10 mouse cellular contexts compared by ENCODE assay signal in genomic region chr8:91329056-91329455, GRCm38 (mm10). TPM values are rescaled to one million over a fixed set of nuclear protein-coding genes. Genes with fewer than 3 reads are reported as not detected.
DNase-seq lines count a peak whose midpoint lies in the region; ATAC-seq and TF ChIP-seq lines count a peak whose summit lies in the region.
"Had no signal": no experiment of that assay in that cellular context is flagged by ENCODE, and none has a peak within 500 bp of the region (broad histone marks: within the 10 kb centered on the region; RNA-seq: fewer than 3 reads in every experiment).

No protein-coding gene starts in this region.

- 70% methylated on average over 9 of the region's 9 CpGs for WGBS in hindbrain, embryonic 14.5 days
- 73% methylated on average over 9 of the region's 9 CpGs for WGBS in midbrain, embryonic 14.5 days

- DNase-seq in layer of hippocampus, adult 2 months (ENCODE audit: low spot score in 2 of 2), result no peak
- DNase-seq in layer of hippocampus, postnatal 25 days (ENCODE audit: extremely low spot score in 1 of 2, low spot score in 1 of 2), result no peak
- DNase-seq in hindbrain, embryonic 14.5 days (ENCODE audit: low spot score), result no peak
- no peak for DNase-seq in midbrain, embryonic 14.5 days
- no peak for DNase-seq in urinary bladder, postnatal 25 days (ENCODE audit: low spot score)
- no peak for DNase-seq in right cerebral cortex, postnatal 36 days (ENCODE audit: low spot score in 2 of 2)
- no peak for DNase-seq in cerebellum, postnatal 4 days (ENCODE audit: low spot score in 2 of 2)
- DNase-seq: kidney, adult 9 months; thymus, postnatal 4 days had no signal

- H3K4me2 ChIP-seq in hindbrain, embryonic 14.5 days (replicated peaks), result peak overlapping the region; percentile 39; the same call in 1 of the 2 replicates
- no peak overlapping the region for H3K4me2 ChIP-seq in midbrain, embryonic 14.5 days (ENCODE audit: low read length)

- no peaks in the 10 kb centered on the region for H3K36me3 ChIP-seq in hindbrain, embryonic 14.5 days (replicated peaks; ENCODE audit: control insufficient read depth, insufficient read depth)
- no peaks in the 10 kb centered on the region for H3K36me3 ChIP-seq in midbrain, embryonic 14.5 days (ENCODE audit: control insufficient read depth, insufficient read depth, low read length)

- no peak for TF ChIP-seq POLR2A in embryonic fibroblast, embryonic 13.5 days (IDR thresholded peaks at IDR 0.05; ENCODE audit: low read depth, low read length)

- ATAC-seq in hindbrain, embryonic 14.5 days (ENCODE audit: low FRiP score), result no peak
- no peak for ATAC-seq in midbrain, embryonic 14.5 days (ENCODE audit: low FRiP score, low TSS enrichment)

- peak overlapping the region; percentile 50; the same call in 1 of the 2 replicates for H3K9ac ChIP-seq in hindbrain, embryonic 14.5 days
- H3K9ac ChIP-seq in midbrain, embryonic 14.5 days (replicated peaks; ENCODE audit: low read length), result no peak overlapping the region

- H3K27me3 ChIP-seq in hindbrain, embryonic 14.5 days (ENCODE audit: control insufficient read depth, insufficient read depth, low read length), result no peaks in the 10 kb centered on the region
- H3K27me3 ChIP-seq in midbrain, embryonic 14.5 days (ENCODE audit: control insufficient read depth, insufficient read depth, low read length), result no peaks in the 10 kb centered on the region

- no peak overlapping the region for H3K4me3 ChIP-seq in layer of hippocampus, adult 2 months
- no peak overlapping the region for H3K4me3 ChIP-seq in embryonic fibroblast, embryonic 13.5 days (ENCODE audit: insufficient read depth, low read length)
- H3K4me3 ChIP-seq in hindbrain, embryonic 14.5 days (replicated peaks; ENCODE audit: low read length), result no peak overlapping the region
- no peak overlapping the region for H3K4me3 ChIP-seq in midbrain, embryonic 14.5 days (replicated peaks; ENCODE audit: low read depth, low read length)

- no peak for TF ChIP-seq CTCF in layer of hippocampus, adult 2 months (conservative IDR thresholded peaks at IDR 0.05)
- no peak for TF ChIP-seq CTCF in embryonic fibroblast, embryonic 13.5 days (IDR thresholded peaks at IDR 0.05; ENCODE audit: borderline replicate concordance, insufficient read depth, low read length)

- H3K9me3 ChIP-seq in hindbrain, embryonic 14.5 days (ENCODE audit: control insufficient read depth, low read length), result no peaks in the 10 kb centered on the region
- no peaks in the 10 kb centered on the region for H3K9me3 ChIP-seq in midbrain, embryonic 14.5 days (ENCODE audit: control insufficient read depth, low read length)

- peak overlapping the region; percentile 81 for H3K27ac ChIP-seq in layer of hippocampus, adult 2 months
- H3K27ac ChIP-seq in embryonic fibroblast, embryonic 13.5 days (ENCODE audit: insufficient read depth, low read length), result peak overlapping the region; percentile 22
- H3K27ac ChIP-seq in hindbrain, embryonic 14.5 days, result peak overlapping the region; percentile 83
- peak overlapping the region; percentile 90 for H3K27ac ChIP-seq in midbrain, embryonic 14.5 days (replicated peaks; ENCODE audit: low read depth, low read length)

- peaks cover 27% of the 10 kb centered on the region for H3K4me1 ChIP-seq in embryonic fibroblast, embryonic 13.5 days (ENCODE audit: control insufficient read depth, insufficient read depth, low read length)
- peaks cover 43% of the 10 kb centered on the region for H3K4me1 ChIP-seq in hindbrain, embryonic 14.5 days (replicated peaks; ENCODE audit: control insufficient read depth, insufficient read depth, low read length)
- H3K4me1 ChIP-seq in midbrain, embryonic 14.5 days (ENCODE audit: control insufficient read depth, insufficient read depth, low read length), result peaks cover 46% of the 10 kb centered on the region

RNA-seq across cellular contexts. Expression of gene Fto, which starts 15.7 kb away (rescaled TPM):
- total RNA-seq in layer of hippocampus, adult 2 months (2021), result 100 to 1,000 TPM; 146 to 151 TPM
- 100 to 1,000 TPM; 138 TPM for total RNA-seq in layer of hippocampus, postnatal 25 days (2021)
- polyA plus RNA-seq in embryonic fibroblast, embryonic 13.5 days (2011; ENCODE audit: insufficient read length, low read depth, missing spikeins), result 59.2 and 71.5 TPM in 2 replicates
- 149 and 180 TPM in 2 replicates for polyA plus RNA-seq in hindbrain, embryonic 14.5 days (2014; fragmentation: Nextera tagmentation; extraction: Ambion mirVana)
- polyA plus RNA-seq in midbrain, embryonic 14.5 days (2014; fragmentation: Nextera tagmentation; extraction: Ambion mirVana), result 105 and 161 TPM in 2 replicates

RNA-seq across cellular contexts. Expression of gene Rpgrip1l, which starts 16.0 kb away (rescaled TPM):
- total RNA-seq in layer of hippocampus, adult 2 months (2021), result 10 to 100 TPM; 21.6 to 25.4 TPM
- total RNA-seq in layer of hippocampus, postnatal 25 days (2021), result 10 to 100 TPM; 21.7 to 21.8 TPM
- polyA plus RNA-seq in embryonic fibroblast, embryonic 13.5 days (2011; ENCODE audit: insufficient read length, low read depth, missing spikeins), result 8.7 and 9.2 TPM in 2 replicates
- 12.9 and 14.2 TPM in 2 replicates for polyA plus RNA-seq in hindbrain, embryonic 14.5 days (2014; fragmentation: Nextera tagmentation; extraction: Ambion mirVana)
- 13.7 and 18.8 TPM in 2 replicates for polyA plus RNA-seq in midbrain, embryonic 14.5 days (2014; fragmentation: Nextera tagmentation; extraction: Ambion mirVana)

Comparison
In these comparisons a context has a peak if more than half of its experiments do, and no peak if none do; other contexts are left out.
1. H3K27ac ChIP-seq: peak in every context shown above with its lines; median percentile 90 in midbrain, embryonic 14.5 days; 83 in hindbrain, embryonic 14.5 days; 81 in layer of hippocampus, adult 2 months; 22 in embryonic fibroblast, embryonic 13.5 days.